Mouse (Mus musculus) MEL (cell line): ENCODE measurements around the gene Hsd17b14. TPM values are rescaled to one million over a fixed set of nuclear protein-coding genes. Genes with fewer than 3 reads are reported as not detected.

Experiments used
- DNase-seq: peaks from one replicate; pipeline ENCODE4 v3.0.0; 2011; ENCODE audit warnings: low read depth, low spot score
- H3K27ac ChIP-seq: 2 replicates; pipeline ENCODE4 v1.5.1; 2012; ENCODE audit warnings: low read depth, mild to moderate bottlenecking, control low read depth, low read length, moderate library complexity; ENCODE audit not compliant: control insufficient read depth
- H3K27me3 ChIP-seq, 2 experiments: fragments of 150-350 bp in 1 of 2; sonication (generic) in 1 of 2; 2 replicates each; pipeline ENCODE4 v1.6.1; 2012; ENCODE audit warnings: low read length in 2 of 2, mild to moderate bottlenecking in 2 of 2, improper control_type of control experiment in 1 of 2, moderate library complexity in 1 of 2; ENCODE audit not compliant: insufficient read depth in 2 of 2, control insufficient read depth in 1 of 2
- H3K36me3 ChIP-seq, 2 experiments: 2 replicates each; pipeline ENCODE4 v1.6.1; 2012 to 2014; ENCODE audit warnings: low read length in 2 of 2, improper control_type of control experiment in 1 of 2, inconsistent platforms in 1 of 2, mild to moderate bottlenecking in 1 of 2; ENCODE audit not compliant: insufficient read depth in 2 of 2, control insufficient read depth in 1 of 2
- H3K4me1 ChIP-seq, 2 experiments: fragments of 150-350 bp in 1 of 2; sonication (generic) in 1 of 2; 2 replicates each; pipeline ENCODE4 v1.6.1; 2012; ENCODE audit warnings: low read length in 2 of 2, improper control_type of control experiment in 1 of 2, mild to moderate bottlenecking in 1 of 2; ENCODE audit not compliant: insufficient read depth in 2 of 2, control insufficient read depth in 1 of 2
- H3K4me3 ChIP-seq, 2 experiments: fragments of 150-350 bp in 1 of 2; sonication (generic) in 1 of 2; 2 replicates each; pipeline ENCODE4 v1.5.1; 2012; ENCODE audit warnings: low read depth in 2 of 2, low read length in 2 of 2, mild to moderate bottlenecking in 2 of 2, moderate library complexity in 2 of 2, control low read depth in 1 of 2, improper control_type of control experiment in 1 of 2; ENCODE audit not compliant: control insufficient read depth in 1 of 2, insufficient read depth in 1 of 2
- H3K79me2 ChIP-seq: 2 replicates; pipeline ENCODE4 v1.6.1; 2012; ENCODE audit warnings: mild to moderate bottlenecking, low read length, moderate library complexity; ENCODE audit not compliant: control insufficient read depth, poor library complexity, insufficient read depth
- H3K9ac ChIP-seq: 2 replicates; pipeline ENCODE4 v1.6.1; 2012; ENCODE audit warnings: low read depth, mild to moderate bottlenecking, control low read depth, low read length, moderate library complexity; ENCODE audit not compliant: control insufficient read depth, poor library complexity, severe bottlenecking
- H3K9me3 ChIP-seq: fragments of 150-350 bp; sonication (generic); replicated peaks from 2 replicates; pipeline ENCODE4 v1.6.1; 2012; ENCODE audit warnings: mild to moderate bottlenecking, low read length, improper control_type of control experiment, moderate library complexity; ENCODE audit not compliant: insufficient read depth
- BHLHE40 ChIP-seq: IDR thresholded peaks from 2 replicates; pipeline ENCODE4 v1.6.1; 2012; ENCODE audit warnings: low read depth, mild to moderate bottlenecking, inconsistent platforms, low read length, improper control_type of control experiment, borderline replicate concordance
- CHD1 ChIP-seq: IDR thresholded peaks from 2 replicates; pipeline ENCODE4 v1.6.1; 2012; ENCODE audit warnings: low read depth, mild to moderate bottlenecking, inconsistent platforms, low read length, improper control_type of control experiment
- CHD2 ChIP-seq: IDR thresholded peaks from 2 replicates; pipeline ENCODE4 v1.6.1; 2011; ENCODE audit warnings: low read length, improper control_type of control experiment
- CTCF ChIP-seq, 3 experiments: IDR thresholded peaks in 2 of 3; conservative IDR thresholded peaks in 1 of 3; 2 replicates each; pipeline ENCODE4 v1.5.1; 2011 to 2012; ENCODE audit warnings: low read length in 3 of 3, low read depth in 2 of 3, mild to moderate bottlenecking in 2 of 3, improper control_type of control experiment in 1 of 3, inconsistent platforms in 1 of 3, mixed read lengths in 1 of 3, moderate library complexity in 1 of 3; ENCODE audit not compliant: control insufficient read depth in 1 of 3, insufficient read depth in 1 of 3, poor library complexity in 1 of 3, severe bottlenecking in 1 of 3
- E2F4 ChIP-seq: IDR thresholded peaks from 2 replicates; pipeline ENCODE4 v1.6.1; 2011; ENCODE audit warnings: low read depth, low read length, improper control_type of control experiment, borderline replicate concordance
- ELF1 ChIP-seq: IDR thresholded peaks from 2 replicates; pipeline ENCODE4 v1.6.1; 2014; ENCODE audit warnings: low read depth, mild to moderate bottlenecking, inconsistent platforms, low read length, improper control_type of control experiment, moderate library complexity
- EP300 ChIP-seq, 2 experiments: IDR thresholded peaks; 2 replicates each; pipeline ENCODE4 v1.6.1; 2011; ENCODE audit warnings: improper control_type of control experiment in 2 of 2, low read length in 2 of 2, low read depth in 1 of 2, mild to moderate bottlenecking in 1 of 2
- ETS1 ChIP-seq: IDR thresholded peaks from 2 replicates; pipeline ENCODE4 v1.6.1; 2012; ENCODE audit warnings: low read depth, mild to moderate bottlenecking, inconsistent platforms, low read length, improper control_type of control experiment, moderate library complexity
- GABPA ChIP-seq: IDR thresholded peaks from 2 replicates; pipeline ENCODE4 v1.6.1; 2012; ENCODE audit warnings: low read depth, mild to moderate bottlenecking, inconsistent platforms, low read length, improper control_type of control experiment, moderate library complexity
- GATA1 ChIP-seq: IDR thresholded peaks from 2 replicates; pipeline ENCODE4 v1.6.1; 2011; ENCODE audit warnings: low read depth, low read length, improper control_type of control experiment
- JUND ChIP-seq: IDR thresholded peaks from 2 replicates; pipeline ENCODE4 v1.6.1; 2011; ENCODE audit warnings: low read depth, mild to moderate bottlenecking, improper control_type of control experiment, low read length
- KAT2A ChIP-seq: conservative IDR thresholded peaks from 2 replicates; pipeline ENCODE4 v1.6.1; 2012; ENCODE audit warnings: low read depth, low read length, improper control_type of control experiment, inconsistent platforms
- MAFK ChIP-seq: IDR thresholded peaks from 2 replicates; pipeline ENCODE4 v1.6.1; 2011; ENCODE audit warnings: low read depth, mild to moderate bottlenecking, low read length, improper control_type of control experiment, borderline replicate concordance
- MAX ChIP-seq: IDR thresholded peaks from 2 replicates; pipeline ENCODE4 v1.6.1; 2011; ENCODE audit warnings: low read length, improper control_type of control experiment
- MAZ ChIP-seq: IDR thresholded peaks from 2 replicates; pipeline ENCODE4 v1.6.1; 2012; ENCODE audit warnings: low read depth, mild to moderate bottlenecking, inconsistent platforms, low read length, improper control_type of control experiment
- MEF2A ChIP-seq: IDR thresholded peaks from 2 replicates; pipeline ENCODE4 v1.6.1; 2014; ENCODE audit warnings: low read depth, mild to moderate bottlenecking, inconsistent platforms, low read length, improper control_type of control experiment; ENCODE audit not compliant: poor library complexity, insufficient replicate concordance, severe bottlenecking; ENCODE audit errors: extremely low read depth
- MXI1 ChIP-seq: IDR thresholded peaks from 2 replicates; pipeline ENCODE4 v1.6.1; 2011; ENCODE audit warnings: mild to moderate bottlenecking, low read depth, low read length, improper control_type of control experiment
- MYB ChIP-seq: IDR thresholded peaks from 2 replicates; pipeline ENCODE4 v1.6.1; 2011; ENCODE audit warnings: mild to moderate bottlenecking, low read depth, low read length, improper control_type of control experiment
- MYC ChIP-seq: IDR thresholded peaks from 2 replicates; pipeline ENCODE4 v1.6.1; 2011; ENCODE audit warnings: low read depth, mild to moderate bottlenecking, low read length, improper control_type of control experiment, moderate library complexity
- NELFE ChIP-seq: IDR thresholded peaks from 2 replicates; pipeline ENCODE4 v1.6.1; 2011; ENCODE audit warnings: low read depth, low read length, improper control_type of control experiment
- NRF1 ChIP-seq: IDR thresholded peaks from 2 replicates; pipeline ENCODE4 v1.6.1; 2014; ENCODE audit warnings: low read depth, mild to moderate bottlenecking, inconsistent platforms, low read length, improper control_type of control experiment, moderate library complexity; ENCODE audit not compliant: poor library complexity, insufficient read depth, severe bottlenecking
- POLR2A ChIP-seq, 2 experiments: IDR thresholded peaks; 2 replicates each; pipeline ENCODE4 v1.6.1; 2011 to 2012; ENCODE audit warnings: low read length in 2 of 2, mild to moderate bottlenecking in 2 of 2, control low read depth in 1 of 2, improper control_type of control experiment in 1 of 2, low read depth in 1 of 2, moderate library complexity in 1 of 2; ENCODE audit not compliant: control insufficient read depth in 1 of 2, insufficient read depth in 1 of 2, poor library complexity in 1 of 2
- POLR2AphosphoS2 ChIP-seq: IDR thresholded peaks from 2 replicates; pipeline ENCODE4 v1.6.1; 2011; ENCODE audit warnings: low read length, improper control_type of control experiment
- POLR2AphosphoS5 ChIP-seq: IDR thresholded peaks from 2 replicates; pipeline ENCODE4 v1.6.1; 2012; ENCODE audit warnings: low read depth, borderline replicate concordance, mild to moderate bottlenecking, inconsistent platforms, low read length, moderate library complexity, mixed read lengths
- RAD21 ChIP-seq: IDR thresholded peaks from 2 replicates; pipeline ENCODE4 v1.6.1; 2011; ENCODE audit warnings: mild to moderate bottlenecking, low read depth, low read length, improper control_type of control experiment
- SIN3A ChIP-seq: IDR thresholded peaks from 2 replicates; pipeline ENCODE4 v1.6.1; 2012; ENCODE audit warnings: low read length, improper control_type of control experiment, inconsistent platforms
- SMC3 ChIP-seq: IDR thresholded peaks from 2 replicates; pipeline ENCODE4 v1.6.1; 2011; ENCODE audit warnings: low read depth, low read length, improper control_type of control experiment
- TAL1 ChIP-seq: IDR thresholded peaks from 2 replicates; pipeline ENCODE4 v1.6.1; 2012; ENCODE audit warnings: mild to moderate bottlenecking, inconsistent platforms, low read length, moderate library complexity, mixed read lengths
- TBP ChIP-seq: IDR thresholded peaks from 2 replicates; pipeline ENCODE4 v1.8.0; 2011; ENCODE audit warnings: low read depth, low read length, improper control_type of control experiment
- TCF12 ChIP-seq: IDR thresholded peaks from 2 replicates; pipeline ENCODE4 v1.6.1; 2014; ENCODE audit warnings: low read depth, mild to moderate bottlenecking, inconsistent platforms, low read length, improper control_type of control experiment, moderate library complexity
- UBTF ChIP-seq: IDR thresholded peaks from 2 replicates; pipeline ENCODE4 v1.6.1; 2012; ENCODE audit warnings: low read depth, mild to moderate bottlenecking, inconsistent platforms, low read length, improper control_type of control experiment, moderate library complexity, borderline replicate concordance; ENCODE audit not compliant: insufficient read depth
- USF1 ChIP-seq: IDR thresholded peaks from 2 replicates; pipeline ENCODE4 v1.6.1; 2014; ENCODE audit warnings: low read depth, mild to moderate bottlenecking, inconsistent platforms, low read length, improper control_type of control experiment, moderate library complexity
- USF2 ChIP-seq, 2 experiments: IDR thresholded peaks; 2 replicates each; pipeline ENCODE4 v1.6.1; 2011 to 2012; ENCODE audit warnings: improper control_type of control experiment in 2 of 2, low read length in 2 of 2, borderline replicate concordance in 1 of 2, inconsistent platforms in 1 of 2, low read depth in 1 of 2, mild to moderate bottlenecking in 1 of 2; ENCODE audit not compliant: insufficient read depth in 1 of 2
- ZC3H11A ChIP-seq: IDR thresholded peaks from 2 replicates; pipeline ENCODE4 v1.6.1; 2012; ENCODE audit warnings: low read depth, mild to moderate bottlenecking, inconsistent platforms, low read length, improper control_type of control experiment
- ZKSCAN1 ChIP-seq: IDR thresholded peaks from 2 replicates; pipeline ENCODE4 v1.6.1; 2012; ENCODE audit warnings: low read depth, mild to moderate bottlenecking, inconsistent platforms, low read length, improper control_type of control experiment, moderate library complexity
- ZMIZ1 ChIP-seq: IDR thresholded peaks from 2 replicates; pipeline ENCODE4 v1.6.1; 2012; ENCODE audit warnings: low read depth, mild to moderate bottlenecking, inconsistent platforms, low read length, improper control_type of control experiment, moderate library complexity
- ZNF384 ChIP-seq: IDR thresholded peaks from 2 replicates; pipeline ENCODE4 v1.6.1; 2012; ENCODE audit warnings: low read depth, mild to moderate bottlenecking, inconsistent platforms, low read length, improper control_type of control experiment
- polyA plus RNA-seq, 2 experiments: library from polyadenylated mRNA; stranded (reverse) in 1 of 2; unstranded in 1 of 2; fragments of >175 nt in 1 of 2; fragments of >200 nt in 1 of 2; gene quantifications; 2 replicates each; pipeline versions ENCODE4 v1.2.1 to v1.2.4; 2012; ENCODE audit warnings: low replicate concordance in 2 of 2, low read depth in 1 of 2; ENCODE audit not compliant: insufficient read length in 2 of 2, insufficient read depth in 1 of 2, missing spikeins in 1 of 2
- total RNA-seq: library from RNA; depleted of rRNA; stranded (reverse); fragments of 300-350 nt; gene quantifications from 2 replicates; pipeline ENCODE4 v1.2.3, GENCODE M21; 2012

Hsd17b14 gene
- total and polyA plus RNA-seq, 3 experiments: 2.0 to 9.3 TPM; not detected in 1

GRCm38 (mm10) chr7:45508561-45508960 lies 46.1 kb upstream of the Hsd17b14 start:
- Histone ChIP-seq H3K79me2 (peaks cover 26% of the 10 kb centered on the region), H3K4me1 (peaks cover 7 to 10% of the 10 kb centered on the region in 2 experiments), H3K36me3 (peaks cover 8 to 16% of the 10 kb centered on the region in 2 experiments), H3K27me3 (no peaks in the 10 kb centered on the region), H3K9me3 (no peaks in the 10 kb centered on the region), H3K27ac (peak overlapping the region; percentile 95), H3K4me3 (peak overlapping the region; percentile 72 to 87), H3K9ac (peak overlapping the region; percentile 86)
- peak; percentile 96 for DNase-seq
- TF ChIP-seq MXI1 (peak; percentile 73; the same call in 1 of the 2 replicates), MAX (peak; percentile 86; the same call in 1 of the 2 replicates), USF1 (peak; percentile 93), MAZ (no peak), ETS1 (peak; percentile 86), MAFK (peak; percentile 58; the same call in 1 of the 2 replicates), KAT2A (0 out of 2 replicates have a peak, but pooled peaks have one; percentile 30), ZC3H11A (0 out of 2 replicates have a peak, but pooled peaks have one; percentile 15), ZKSCAN1 (no peak), NRF1 (peak; percentile 66), JUND (no peak; the same call in 1 of the 2 replicates), E2F4 (0 out of 2 replicates have a peak, but pooled peaks have one; percentile 43), POLR2A (IDR thresholded peaks at IDR 0.05; ENCODE audit: control insufficient read depth in 1 of 2, insufficient read depth in 1 of 2, low read depth in 1 of 2, low read length in 2 of 2, poor library complexity in 1 of 2) (peak; percentile 45 to 82; a peak in 3 of 4 replicates), CHD1 (no peak), ZMIZ1 (no peak), EP300 (IDR thresholded peaks at IDR 0.05; ENCODE audit: low read depth in 1 of 2, low read length in 2 of 2) (peak; percentile 65 to 76), SIN3A (peak; percentile 86), TAL1 (peak; percentile 61), ELF1 (0 out of 2 replicates have a peak, but pooled peaks have one; percentile 19), MYC (peak; percentile 69; the same call in 1 of the 2 replicates), NELFE (peak; percentile 63), POLR2AphosphoS5 (no peak), MYB (no peak), GATA1 (peak; percentile 76), CHD2 (no peak), TCF12 (peak; percentile 70), GABPA (no peak), TBP (peak; percentile 86), RAD21 (no peak), ZNF384 (no peak), USF2 (IDR thresholded peaks at IDR 0.05; ENCODE audit: borderline replicate concordance in 1 of 2, insufficient read depth in 1 of 2, low read depth in 1 of 2, low read length in 2 of 2) (peak in 1 of 2 experiments; percentile 62; a peak in 1 of 4 replicates), POLR2AphosphoS2 (peak; percentile 64; the same call in 1 of the 2 replicates), SMC3 (no peak), BHLHE40 (peak; percentile 75), UBTF (no peak), MEF2A (no peak), CTCF (IDR thresholded peaks at IDR 0.05 in 2 of 3, conservative IDR thresholded peaks at IDR 0.05 in 1 of 3; ENCODE audit: control insufficient read depth in 1 of 3, insufficient read depth in 1 of 3, low read depth in 2 of 3, low read length in 3 of 3, poor library complexity in 1 of 3, severe bottlenecking in 1 of 3) (no peak)
